Mouse (Mus musculus) 416B (cell line): ENCODE data around the gene Uap1l1.

Source experiments
- DNase-seq: peaks from one replicate; pipeline ENCODE4 v3.0.0; 2011; ENCODE audit warnings: low read depth

Uap1l1 gene

DNA sequence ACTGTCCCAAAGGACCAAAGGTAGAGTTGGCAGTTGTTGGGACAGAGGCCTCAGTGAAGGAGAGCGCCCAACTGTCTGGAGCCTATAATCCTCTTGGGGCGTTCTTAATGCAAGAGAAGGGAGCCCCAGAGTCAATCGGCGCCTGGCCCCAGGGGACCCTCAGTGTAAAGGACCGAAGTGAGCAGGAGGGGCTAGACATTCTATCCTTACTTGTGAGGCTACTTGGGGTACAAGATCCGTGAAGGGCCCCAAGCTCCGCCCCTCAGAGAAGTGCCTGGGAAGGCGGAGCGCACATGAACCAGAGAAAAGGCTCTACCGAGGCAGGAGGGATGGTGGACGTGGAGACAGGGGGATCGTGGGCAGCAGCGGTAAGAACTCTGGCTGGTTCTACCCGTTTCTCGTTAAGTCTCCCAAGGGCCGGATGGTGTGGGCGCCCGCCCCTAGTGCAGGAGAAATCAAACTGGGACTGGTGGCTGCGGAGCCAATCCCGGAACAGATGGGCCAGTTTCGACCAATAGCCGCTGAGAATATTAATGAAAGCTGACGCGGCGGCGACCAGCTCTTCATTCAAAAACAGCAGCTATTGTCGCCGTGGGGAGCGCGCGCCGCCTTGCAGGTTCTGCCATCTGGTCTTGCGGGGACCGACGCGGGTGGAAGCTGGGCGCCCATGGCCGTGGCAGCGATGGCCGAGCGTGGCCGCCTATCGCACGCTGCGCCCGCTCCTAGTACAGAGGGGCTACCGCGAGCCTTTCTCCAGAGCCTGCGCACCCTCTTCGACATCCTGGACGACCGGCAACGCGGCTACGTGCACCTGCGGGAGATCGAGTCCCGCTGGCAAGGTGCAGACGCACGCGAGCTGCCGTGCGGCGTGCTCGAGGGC lies 6.5 kb upstream of the Uap1l1 start, which contains the start of gene Sapcd2:
Gene Sapcd2, plus strand, starts transcription at position 558 of the 880 bp plus-strand sequence.
- peak; percentile 94 for DNase-seq

DNA sequence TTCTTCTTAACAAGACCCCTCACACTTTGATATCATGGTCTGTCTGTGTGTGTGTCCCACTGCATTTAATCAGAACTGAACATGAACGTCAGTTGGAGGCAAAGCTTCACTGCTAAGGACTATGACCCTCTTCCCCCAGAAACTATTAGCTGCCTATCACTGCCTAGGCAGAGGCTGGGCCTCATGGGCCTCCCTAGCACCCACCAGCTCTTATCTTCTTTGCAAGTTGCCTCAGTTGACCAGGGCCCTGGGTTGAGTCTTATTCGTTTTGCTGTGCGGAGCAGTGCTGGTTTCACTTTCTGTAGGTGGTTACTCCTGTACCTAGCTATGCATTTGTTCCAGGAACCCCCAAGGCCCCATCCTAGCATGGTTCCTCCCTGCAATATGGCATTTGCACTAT lies 4.5 kb upstream of the Uap1l1 start:
- DNase-seq = no peak

DNA sequence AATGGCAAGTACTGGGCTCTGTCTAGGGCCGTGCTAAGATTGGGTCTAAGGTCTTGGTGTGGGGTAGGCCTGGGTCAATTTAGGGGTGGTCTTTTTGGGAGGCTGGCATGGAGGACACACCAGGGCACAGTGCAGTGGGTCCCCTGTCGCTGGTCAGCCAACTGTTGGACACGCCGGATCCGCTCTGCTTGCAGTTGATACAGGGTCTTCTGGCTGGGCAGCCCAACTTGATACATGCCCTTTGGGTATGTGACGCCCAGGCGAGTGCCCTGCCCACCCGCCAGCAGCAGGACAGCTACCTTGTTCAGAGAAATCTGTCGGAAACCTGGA lies 756 bp downstream of the Uap1l1 start:
- no peak for DNase-seq

DNA sequence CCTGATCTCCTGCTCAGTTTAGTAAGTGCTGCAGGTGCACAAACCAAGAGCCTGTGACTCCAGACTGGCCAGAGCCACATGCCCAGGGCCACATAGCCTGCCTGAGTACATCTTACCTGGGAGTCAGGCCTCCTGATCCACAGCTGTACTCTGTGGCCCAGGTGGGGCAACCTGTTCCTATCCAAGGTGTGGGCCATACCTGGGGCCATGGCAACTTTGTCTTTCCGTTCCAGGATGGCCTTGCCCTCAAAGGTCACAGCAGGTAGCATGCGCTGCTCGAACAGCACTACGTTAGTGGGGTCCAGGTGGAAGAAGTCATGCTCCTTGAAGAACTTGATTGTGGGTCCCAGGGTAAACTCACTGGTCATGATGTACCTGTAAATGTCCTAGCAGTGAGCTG lies 1.2 kb downstream of the Uap1l1 start:
- no peak for DNase-seq

DNA sequence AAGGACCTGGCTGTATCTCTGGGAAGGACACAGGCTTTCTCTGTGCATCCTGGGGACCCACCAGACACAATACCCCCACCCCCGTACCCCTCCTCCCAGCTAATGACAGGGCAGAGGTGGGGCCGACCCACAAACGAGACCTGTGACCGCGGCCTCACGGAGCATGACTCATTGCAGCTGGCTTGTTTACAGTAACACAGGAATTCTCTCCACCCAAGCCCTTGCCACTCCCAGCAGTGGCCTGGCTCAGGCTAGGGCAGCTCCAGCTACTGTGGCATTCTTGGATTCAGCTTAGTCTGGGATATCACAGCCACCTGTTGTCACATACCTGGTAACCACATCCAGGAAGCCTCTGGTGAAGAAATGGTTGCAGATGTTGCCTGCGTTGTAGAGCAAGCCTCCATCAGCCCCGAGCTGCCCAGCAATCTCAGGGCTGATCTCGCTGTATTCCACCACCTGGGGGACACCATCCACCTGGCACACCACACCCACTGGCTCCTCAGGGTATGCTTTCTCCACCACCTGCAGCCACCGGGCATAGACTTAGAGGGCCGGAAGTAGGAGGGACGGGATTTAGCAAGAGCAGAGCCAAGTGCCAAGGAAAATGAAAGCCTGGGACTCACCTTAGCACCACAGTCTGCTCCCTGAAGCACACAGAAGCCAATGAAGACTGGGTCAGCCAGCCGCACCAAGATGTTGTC lies 1.9 kb downstream of the Uap1l1 start:
- DNase-seq = peak; percentile 24

DNA sequence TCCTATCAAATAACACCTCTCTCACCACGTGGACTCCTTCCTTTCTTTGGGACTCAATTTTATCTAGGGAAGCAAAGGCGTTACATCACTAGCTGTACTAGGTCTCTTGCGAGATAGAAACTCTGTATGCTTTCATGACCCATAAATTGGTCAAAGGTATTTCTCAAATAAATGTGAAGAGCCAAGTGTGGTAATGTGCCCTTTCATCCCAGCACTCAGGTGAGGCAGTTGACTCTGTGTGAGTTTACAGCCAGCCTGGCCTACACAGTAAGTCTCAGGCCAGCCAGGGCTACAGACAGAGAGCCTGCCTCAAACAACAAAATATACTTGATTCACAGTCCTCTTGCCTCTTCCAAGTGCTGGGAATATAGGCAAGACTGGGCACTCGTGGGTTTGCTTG lies 5.6 kb downstream of the Uap1l1 start:
- DNase-seq = no peak

DNA sequence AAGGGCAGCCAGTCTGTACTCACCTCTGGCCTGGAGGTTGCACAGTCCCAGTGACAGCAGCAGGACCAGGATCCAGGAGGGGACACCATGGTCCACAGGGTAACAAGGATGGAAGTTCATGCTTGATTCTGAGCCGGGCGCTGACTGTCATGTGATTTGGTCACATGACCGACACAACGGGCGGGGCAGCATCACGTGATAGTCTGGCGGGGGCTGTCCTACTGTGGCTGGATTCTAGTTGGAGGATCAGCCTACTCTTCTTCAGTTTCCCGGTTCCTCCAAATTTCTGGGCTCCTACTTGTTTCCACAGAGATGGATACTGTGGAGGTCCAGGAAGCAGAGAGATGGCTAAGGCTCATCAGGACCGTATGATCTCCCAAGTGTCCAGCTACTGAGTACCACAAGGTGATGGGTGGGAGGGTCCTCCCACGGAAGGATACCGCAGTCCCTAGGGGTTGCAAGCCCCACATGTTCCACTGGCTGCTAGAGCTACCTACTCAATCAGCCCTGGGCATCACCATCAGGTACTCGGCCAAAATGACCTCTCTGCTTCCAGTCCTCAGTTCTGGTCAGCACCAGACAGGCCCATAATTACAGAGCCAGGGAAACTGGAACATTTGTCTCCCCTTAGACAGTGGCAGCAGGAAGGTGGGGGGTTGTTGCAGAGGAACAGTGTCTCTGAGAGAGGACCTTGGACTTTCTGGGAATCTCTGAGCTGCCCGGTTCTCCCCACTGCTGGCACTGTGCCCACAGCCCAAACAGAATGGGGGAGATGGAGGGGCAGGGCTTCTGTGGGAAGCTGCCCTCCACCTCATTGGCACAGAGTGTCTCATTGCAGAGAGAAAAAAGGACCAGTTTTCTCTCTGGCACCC lies 9.0 kb downstream of the Uap1l1 start, which contains the start of gene Dpp7:
Gene Dpp7, minus strand, starts transcription at position 152 of the 872 bp plus-strand sequence.
- peak; percentile 86 for DNase-seq

DNA sequence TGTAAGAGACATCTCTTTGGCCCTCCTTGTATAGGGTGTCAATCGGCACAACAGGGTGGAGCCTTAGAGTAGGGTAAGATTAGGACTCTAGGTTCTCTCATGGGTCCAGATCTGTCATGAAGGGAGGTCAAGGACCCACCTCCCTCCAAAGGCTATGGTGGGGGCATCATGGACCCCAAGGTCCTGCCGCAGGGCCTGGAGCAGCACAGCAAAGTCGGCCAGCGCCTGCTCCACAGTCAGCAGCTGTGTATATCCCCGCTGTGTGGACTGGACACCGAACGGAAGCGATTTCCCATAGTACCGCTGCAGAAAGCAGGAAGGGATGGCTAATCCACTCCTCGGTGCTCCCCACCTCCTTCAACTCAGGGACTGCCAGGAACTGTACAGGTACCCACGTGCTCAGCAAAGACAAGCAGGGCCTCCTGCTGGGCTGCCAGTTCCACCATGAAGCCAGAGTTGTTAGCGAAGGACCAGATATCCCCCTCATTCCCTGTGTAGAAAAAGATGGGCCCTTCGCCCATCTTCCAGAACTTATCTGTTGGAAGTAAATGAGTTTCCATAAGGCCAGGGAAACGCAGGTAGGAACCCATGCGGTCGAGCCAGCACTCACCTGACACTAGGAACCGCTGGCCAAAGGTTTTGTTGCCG lies 9.9 kb downstream of the Uap1l1 start:
- DNase-seq = no peak

DNA sequence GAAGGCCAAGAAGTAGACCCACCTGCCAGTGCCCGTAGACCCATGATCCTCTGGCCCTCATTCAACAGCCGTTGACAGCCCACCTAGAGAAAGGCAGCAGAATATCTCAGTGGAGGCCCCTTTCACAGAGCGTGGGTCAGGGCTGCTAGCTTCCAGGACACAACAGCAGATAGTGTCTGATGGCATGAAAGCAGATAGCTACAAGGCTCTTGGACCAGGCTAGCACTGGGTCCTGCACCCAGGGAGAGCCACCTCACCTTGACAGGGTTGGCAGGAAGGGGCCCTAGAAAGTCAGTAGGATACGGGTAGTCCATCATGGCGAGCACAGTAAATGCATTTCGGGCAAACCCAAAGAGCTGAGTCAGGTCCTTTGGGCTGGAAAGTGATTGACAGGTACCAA lies 11.3 kb downstream of the Uap1l1 start:
- DNase-seq = no peak

DNA sequence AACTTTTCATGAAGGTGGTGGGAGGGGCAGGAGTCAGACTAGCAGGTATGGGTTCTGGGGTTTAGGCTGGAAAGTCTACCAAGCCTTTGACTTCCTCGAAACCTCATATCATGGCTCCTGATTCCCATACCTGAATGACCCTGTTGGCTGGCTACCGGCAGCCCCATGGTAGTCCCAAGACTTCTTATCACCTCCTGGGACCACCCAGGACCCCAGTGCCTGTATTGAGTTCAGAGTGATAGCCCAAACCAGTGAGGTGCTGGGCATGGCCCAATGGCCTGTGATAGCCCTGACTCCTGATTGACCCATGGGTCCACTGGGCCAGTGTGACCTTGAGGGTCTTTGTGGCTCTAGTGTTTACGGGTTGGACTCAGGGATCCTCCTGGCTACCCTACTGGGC lies 14.8 kb downstream of the Uap1l1 start:
- no peak for DNase-seq

DNA sequence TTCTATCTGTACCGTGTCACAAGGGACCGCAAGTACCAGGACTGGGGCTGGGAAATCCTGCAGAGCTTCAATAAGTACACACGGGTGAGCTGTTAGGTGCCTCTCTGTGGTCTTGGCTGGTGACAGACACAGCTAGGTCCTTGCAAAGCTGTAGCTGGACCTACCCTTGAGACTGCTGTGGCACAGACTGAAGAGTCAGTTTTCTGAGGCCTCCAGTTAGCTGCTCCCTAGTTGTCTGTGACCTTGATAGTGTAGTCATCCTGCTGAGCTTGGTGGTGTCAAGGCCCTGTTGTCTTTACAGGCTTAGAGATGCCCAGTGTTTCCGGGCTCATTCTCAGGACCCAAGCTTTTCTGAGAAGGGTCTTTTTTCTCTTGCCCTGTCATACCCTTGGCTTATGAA lies 16.0 kb downstream of the Uap1l1 start:
- DNase-seq = no peak

DNA sequence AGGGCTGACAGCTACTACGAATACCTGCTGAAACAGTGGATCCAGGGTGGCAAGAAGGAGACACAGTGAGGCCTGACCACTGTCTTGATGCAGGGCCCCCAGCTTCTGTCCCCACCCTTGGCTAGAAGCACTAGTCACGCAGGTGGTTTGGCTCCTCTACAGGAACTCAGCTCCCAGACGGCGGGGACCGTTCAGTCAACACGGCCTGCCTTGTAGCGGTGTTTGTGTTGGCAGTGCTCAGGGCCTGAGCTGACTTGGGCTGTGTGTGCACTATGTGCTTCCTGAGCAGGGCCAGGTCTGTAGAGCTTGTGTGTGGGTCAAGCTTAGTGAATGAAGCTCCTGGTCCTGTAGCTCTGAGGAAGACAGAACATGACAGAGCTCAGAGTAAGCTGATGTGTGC lies 17.3 kb downstream of the Uap1l1 start:
- no peak for DNase-seq

DNA sequence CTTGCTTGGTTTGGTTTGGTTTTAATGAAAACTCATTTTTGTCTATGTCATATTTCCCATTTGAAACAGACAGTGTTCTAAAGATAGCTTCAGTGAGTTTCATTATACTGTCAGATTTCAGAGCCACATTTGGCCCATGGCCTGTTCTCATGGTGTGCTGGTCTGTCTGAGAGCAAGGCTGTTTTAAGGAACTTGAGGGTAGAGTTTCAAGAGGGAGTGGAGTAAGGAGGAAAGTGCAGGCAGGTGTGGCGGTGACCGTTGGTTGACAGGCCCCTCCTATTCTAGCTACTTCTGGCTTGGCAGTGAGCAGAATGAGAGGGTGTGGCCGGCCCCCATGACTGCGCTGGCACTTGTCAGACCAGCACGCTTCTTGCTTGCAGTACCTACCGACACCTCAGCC lies 27.2 kb downstream of the Uap1l1 start:
- no peak for DNase-seq

DNA sequence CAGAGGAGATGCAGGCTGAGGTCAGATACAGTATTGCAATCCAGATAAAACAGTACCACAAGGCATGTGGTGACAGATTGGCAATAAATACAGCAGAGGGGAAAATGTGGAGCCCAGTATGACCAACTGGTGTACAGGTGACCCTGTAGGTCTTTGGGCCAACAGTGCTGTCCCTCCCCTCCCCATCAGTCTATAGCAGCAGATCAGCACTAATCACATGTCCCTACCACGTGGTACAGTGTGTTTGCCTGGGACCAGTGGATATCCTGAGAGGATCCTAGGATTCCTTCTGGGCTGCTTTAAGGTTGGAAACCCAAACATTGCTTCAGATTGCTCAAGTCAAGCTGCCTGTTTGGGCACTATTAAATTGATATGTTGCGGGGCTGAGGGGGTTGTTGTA lies 31.9 kb downstream of the Uap1l1 start:
- no peak for DNase-seq

DNA sequence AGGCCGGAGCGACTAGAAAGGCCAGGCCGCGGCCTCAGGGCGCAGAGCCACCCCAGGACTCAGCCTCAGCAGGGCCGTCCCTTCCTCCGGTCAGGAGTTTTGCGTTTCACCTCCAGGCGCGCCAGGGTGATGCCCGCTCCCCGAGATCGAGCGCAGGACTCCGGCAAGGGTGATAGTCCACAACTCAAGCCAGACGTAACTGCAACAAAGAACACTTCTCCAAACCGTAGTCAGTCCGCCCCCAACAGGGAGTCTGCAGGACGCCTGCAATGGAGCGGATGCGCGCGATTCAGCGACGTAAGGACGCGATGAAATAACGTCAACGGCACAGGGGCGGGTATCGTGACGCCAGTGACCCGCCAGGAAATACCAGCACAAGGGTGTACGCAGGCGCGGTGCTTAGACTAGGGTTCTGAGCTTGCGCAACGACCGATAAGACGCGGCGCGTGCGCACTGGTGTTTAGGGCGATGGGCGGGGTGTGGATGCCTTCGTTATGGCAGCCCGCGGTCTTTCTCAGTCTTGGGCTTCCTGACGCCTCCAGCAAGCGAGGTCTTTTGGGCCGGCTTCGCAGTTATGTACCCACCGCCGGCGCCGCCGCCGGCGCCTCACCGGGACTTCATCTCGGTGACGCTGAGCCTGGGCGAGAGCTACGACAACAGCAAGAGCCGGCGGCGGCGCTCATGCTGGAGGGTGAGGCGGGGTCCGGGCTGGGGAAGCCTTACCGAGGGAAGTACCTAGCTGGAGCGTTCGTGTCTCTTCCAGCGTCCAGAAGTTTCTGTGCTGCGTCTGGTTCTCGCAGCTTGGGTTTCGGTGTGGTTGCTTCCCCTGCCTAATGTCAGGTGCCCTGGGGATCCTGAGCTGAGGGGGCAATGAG lies 33.0 kb downstream of the Uap1l1 start, which contains the start of gene Man1b1:
Gene Man1b1, plus strand, starts transcription at position 53 of the 875 bp plus-strand sequence.
- peak; percentile 99 for DNase-seq

DNA sequence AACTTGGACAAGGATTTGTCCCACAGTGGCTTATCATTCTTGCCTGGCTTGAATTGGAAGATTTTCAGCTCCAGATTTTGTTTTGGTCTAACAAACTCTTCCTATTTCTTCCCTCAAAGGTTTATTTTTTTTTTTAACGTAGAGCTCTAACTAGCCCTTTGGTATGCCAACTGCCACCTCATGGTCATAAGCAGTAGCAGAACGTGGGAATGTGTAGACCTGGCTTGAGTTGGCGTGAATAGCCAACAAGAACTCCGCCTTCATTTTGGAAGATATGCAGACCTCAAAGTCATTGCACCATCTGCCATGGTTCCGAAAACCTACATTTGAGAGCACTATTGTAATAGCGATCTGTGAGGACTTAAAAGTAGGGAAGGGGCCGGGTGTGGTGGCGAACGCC lies 34.0 kb downstream of the Uap1l1 start:
- DNase-seq = peak; percentile 76

DNA sequence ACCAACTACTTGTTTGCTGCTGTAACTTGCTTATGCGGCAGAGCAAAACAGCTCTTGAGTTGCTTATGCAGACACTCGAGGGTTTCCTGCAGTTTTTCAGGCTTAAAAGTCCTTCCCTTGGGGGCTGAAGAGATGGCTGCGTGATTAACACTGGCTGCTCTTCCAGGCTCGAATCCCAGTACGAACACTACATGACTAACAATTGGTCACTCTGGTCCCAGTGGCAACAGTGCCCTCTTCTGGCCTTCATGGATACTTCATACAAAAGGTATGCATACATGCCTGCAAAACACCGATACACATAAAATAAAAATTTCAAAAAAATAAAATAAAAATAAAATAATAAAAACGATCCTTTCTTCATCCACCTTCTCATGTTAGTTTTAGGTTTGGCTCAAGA lies 37.0 kb downstream of the Uap1l1 start:
- DNase-seq = peak; percentile 79

DNA sequence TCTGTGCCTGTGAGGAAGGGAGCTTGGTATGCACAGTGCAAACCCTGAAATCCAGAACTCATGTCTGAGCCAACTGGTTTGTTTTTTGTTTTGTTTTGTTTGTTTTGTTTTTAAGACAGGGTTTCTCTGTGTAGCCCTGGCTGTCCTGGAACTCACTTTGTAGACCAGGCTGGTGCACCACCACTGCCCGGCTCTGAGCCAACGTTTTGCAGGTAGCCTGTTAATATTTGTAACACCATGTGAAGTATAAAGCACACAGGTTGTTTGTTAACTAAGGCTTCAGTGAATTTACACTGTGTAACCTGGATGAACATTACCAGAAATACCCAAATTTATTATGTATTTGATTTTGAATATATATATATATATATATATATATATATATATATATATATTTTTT lies 39.4 kb downstream of the Uap1l1 start:
- no peak for DNase-seq

DNA sequence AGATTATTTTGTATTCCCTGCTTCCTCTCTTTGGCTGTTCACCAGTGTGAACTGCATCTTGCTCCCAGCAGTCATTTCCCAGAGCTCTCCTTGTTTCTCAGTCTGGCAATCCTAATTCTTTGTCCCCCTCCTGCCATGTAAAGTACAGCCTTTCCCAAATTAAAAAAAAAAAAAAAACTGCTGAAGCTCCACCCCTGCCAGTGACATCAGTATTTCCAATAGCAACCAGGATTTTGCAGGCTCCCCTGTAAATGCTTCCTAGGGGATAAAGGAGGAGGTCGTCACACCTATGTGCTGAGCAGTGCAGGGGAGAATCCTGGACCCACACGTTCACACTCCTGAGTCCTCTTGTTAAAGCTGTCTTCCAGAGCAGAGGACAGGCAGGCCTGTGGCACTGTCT lies 45.4 kb downstream of the Uap1l1 start:
- no peak for DNase-seq

DNA sequence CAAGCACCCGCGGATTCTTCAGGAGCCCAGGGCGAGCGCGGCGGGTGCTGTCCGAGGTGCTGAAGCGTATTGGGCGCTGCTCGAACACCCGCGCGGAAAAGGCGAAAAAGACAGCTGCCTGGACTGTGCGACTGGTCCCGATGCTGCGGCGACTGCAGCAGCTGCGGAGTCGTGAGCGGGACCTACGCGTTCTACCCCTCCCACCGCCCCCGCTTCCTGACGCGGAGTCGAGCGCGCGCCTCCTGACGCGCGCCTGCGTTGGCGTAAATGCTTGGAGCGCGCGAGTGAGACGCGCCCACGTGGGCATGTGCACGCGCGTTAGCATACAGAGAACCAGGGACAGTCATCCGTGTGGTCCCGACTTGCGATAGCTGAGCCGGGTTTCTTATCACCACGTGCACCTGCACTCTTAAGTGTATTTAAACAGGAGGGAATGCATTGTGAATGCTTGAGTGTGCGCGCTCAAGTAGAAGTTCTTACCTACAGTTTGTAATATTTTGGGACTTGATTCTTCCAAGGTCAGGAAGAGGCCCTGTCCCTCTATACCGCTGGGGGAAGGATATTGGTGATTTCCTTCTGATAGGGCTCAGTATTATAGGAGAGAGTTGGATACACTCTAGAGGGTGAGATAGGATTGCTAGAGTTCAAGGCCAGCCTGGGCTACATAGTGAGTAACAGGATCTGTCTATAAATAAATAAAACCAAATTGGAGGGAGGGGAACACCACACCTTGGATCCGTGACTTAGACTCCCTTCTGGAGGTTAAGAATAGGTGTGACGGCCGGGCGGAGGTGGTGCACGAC lies 46.3 kb downstream of the Uap1l1 start, which contains the start of gene Grin1:
Gene Grin1, minus strand, starts transcription at position 217 of the 803 bp plus-strand sequence.
- DNase-seq = no peak
